Mouse (Mus musculus) cerebral cortex, adult 2 months (tissue): ENCODE results near the gene Hs6st1.

Experiments used
- WGBS: fragments of 180-500 bp; shearing (Covaris S2); methylation state at CpG from one replicate; pipeline ENCODE4 v1.1.7; 2018; 5-methylcytosine and 5-hydroxymethylcytosine counted together

The Hs6st1 gene

GRCm38 (mm10) chr1:36068076-36068475 lies at the start of gene Hs6st1:
Gene Hs6st1, plus strand, starts transcription at chr1:36068400.
- WGBS: under 1% methylated on average over 55 of the region's 55 CpGs

GRCm38 (mm10) chr1:36018617-36019016 lies 49.6 kb upstream of the Hs6st1 start:
- WGBS: 67% methylated on average over 4 of the region's 4 CpGs

- 93% methylated on average over 2 of the region's 2 CpGs for WGBS
These were observed 49.0 kb upstream of the Hs6st1 start for GRCm38 (mm10) chr1:36019161-36019560.

DNA sequence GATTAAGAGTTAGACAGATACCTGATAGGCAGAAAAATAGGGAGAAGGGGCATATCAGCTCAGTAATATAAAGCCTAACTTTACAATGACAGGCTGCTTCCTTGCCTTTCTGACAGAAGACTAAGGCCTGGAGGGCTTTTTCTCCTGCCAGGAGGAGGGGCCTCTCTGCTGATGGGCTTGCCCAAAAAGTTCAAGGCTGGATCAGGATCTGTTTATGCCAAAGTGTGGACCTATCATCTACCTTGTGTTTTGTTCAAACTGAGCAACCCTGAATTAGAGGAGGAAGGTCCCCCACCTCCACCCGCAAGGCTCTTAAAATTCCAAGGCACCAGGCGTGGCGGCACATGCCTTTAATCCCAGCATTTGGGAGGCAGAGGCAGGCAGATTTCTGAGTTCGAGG lies 47.9 kb upstream of the Hs6st1 start:
- 92% methylated on average over 4 of the region's 4 CpGs for WGBS

DNA sequence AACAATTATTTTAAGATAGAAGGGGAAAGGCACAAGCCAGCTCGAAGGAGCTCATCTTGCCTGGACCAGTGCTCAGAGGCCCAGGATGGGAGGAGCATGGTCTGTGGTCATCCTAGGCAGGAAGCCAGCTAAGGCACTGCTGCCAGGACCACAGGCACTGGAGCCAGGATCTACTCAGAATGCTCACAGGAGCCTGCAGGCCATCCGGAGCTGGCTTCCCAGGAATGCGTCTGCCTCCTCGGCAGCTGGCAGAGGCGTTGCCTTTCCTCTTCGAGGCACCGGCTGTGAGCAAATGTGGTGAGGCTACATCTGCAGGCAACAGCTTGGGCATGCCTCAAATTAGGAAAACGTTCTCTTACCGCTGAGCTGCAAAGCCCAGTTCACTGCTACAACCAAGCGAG lies 37.8 kb upstream of the Hs6st1 start:
- 17% methylated on average over 10 of the region's 10 CpGs for WGBS

GRCm38 (mm10) chr1:36038769-36039168 lies 29.4 kb upstream of the Hs6st1 start:
- WGBS: 87% methylated on average over 8 of the region's 8 CpGs

DNA sequence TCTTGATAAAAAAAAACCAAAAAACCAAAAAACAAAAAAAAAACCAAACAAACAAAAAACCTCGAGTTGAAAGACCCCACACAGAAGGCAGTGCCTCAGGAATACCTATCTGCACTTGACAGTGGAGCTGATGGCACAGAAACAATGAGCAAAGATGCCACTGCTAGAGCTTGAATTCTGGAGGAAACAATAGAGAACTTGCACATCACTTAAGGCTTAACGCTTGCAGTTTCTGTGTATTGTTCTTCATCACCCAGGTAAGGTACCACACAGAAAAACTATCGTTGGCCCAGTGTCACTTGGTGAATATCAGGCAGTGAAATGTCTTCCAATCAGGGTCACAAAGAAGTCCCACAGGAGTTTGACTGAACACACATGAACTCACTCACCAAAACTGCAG lies 26.1 kb upstream of the Hs6st1 start:
- WGBS: 80% methylated on average over 3 of the region's 3 CpGs

DNA sequence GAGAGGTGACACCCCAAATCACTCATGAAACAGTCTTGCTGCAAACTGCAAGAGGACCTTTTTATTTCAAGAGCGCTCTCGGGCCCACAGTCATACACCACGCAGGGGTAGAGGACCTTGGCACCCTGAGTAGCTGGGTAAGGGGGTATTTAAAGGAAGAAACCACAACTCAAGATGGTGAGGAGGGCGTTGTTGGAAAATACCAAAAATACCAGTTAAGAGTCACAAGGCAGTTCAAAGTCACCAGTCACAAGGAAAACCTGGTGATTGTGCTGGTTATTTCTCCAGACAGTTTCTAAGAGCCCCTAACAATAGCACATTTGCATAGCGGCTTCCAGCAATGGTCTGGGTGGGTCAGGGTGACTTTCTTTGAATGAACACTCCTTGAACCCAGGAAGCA lies 24.4 kb upstream of the Hs6st1 start:
- WGBS: 96% methylated on average over 5 of the region's 5 CpGs

GRCm38 (mm10) chr1:36044288-36044687 lies 23.9 kb upstream of the Hs6st1 start:
- WGBS: 95% methylated on average over 4 of the region's 4 CpGs

- WGBS: 75% methylated on average over 5 of the region's 5 CpGs
These were observed 15.5 kb upstream of the Hs6st1 start for GRCm38 (mm10) chr1:36052672-36053071.

- 93% methylated on average over 2 of the region's 2 CpGs for WGBS
These were observed 14.6 kb upstream of the Hs6st1 start for GRCm38 (mm10) chr1:36053566-36053965.

GRCm38 (mm10) chr1:36054182-36054966 lies 13.8 kb upstream of the Hs6st1 start:
- 89% methylated on average over 9 of the region's 9 CpGs for WGBS

GRCm38 (mm10) chr1:36054967-36055357 lies 13.2 kb upstream of the Hs6st1 start:
- 94% methylated on average over 7 of the region's 7 CpGs for WGBS

DNA sequence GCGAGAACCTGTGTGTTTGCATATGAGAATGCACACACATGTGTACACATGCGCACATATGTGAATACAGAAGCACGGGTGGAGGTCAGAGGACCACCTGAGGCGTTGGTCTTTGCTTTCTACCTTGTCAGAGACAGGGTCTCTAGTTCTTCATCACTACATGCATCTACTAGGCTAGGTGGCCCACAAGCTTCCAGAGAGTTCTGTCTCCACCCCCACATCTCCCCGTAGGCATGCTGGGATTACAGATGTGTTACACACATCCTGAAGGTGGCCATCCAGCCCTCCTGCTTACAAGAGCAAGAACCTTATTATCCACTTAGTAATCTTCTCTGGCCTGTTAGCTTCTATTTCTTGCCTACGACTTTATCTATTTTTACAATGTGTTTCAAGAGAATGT lies 8.8 kb upstream of the Hs6st1 start:
- whole genome bisulfite sequencing: 95% methylated on average over 6 of the region's 6 CpGs

DNA sequence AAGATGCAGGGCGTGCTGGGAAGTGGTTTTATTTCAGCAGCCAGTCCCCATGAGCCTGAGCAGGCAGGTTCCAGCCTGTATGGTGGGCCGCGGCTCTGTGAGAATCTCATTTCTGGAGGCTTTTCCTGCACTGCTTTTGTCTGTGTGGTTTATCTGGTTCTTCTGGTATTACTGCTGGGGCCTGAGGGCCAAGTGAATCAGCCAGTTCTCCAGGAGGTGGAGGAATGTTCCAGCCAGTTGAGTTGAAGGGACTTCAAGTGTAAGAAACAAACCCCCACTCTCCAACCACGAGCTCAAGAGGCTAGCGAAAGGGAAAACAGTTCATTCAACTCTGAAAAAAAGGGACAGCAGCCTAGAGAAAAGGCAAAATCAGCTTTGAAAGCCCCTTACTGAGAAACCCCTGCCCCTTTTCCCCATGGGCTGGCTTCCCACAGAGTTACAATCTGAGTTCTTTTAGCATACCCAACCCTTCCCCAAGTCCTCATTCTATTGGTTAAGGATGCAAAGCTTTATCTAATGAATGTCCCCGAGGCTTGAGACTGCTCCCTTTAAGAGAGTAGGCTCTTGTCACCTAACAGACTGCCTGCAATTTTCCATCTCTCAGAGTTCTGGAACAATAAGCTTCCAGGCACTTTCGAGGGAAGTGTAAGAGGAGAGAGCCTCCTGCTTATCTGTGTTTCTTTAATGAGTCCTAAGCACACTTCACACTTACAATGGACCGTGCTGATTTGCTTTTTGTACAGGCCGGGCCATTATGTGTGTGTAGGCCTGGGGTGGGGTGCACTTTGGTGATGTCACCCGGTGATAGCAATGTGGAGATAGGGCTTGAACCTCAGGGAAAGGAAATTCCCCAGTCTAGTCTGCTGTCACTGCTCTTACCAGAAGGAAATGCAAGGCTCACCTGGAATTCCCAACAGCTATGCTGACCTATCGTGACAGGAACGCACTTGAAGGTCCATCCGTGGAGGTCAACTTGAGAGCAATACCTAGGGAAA lies 7.9 kb upstream of the Hs6st1 start:
- WGBS: 74% methylated on average over 13 of the region's 13 CpGs

DNA sequence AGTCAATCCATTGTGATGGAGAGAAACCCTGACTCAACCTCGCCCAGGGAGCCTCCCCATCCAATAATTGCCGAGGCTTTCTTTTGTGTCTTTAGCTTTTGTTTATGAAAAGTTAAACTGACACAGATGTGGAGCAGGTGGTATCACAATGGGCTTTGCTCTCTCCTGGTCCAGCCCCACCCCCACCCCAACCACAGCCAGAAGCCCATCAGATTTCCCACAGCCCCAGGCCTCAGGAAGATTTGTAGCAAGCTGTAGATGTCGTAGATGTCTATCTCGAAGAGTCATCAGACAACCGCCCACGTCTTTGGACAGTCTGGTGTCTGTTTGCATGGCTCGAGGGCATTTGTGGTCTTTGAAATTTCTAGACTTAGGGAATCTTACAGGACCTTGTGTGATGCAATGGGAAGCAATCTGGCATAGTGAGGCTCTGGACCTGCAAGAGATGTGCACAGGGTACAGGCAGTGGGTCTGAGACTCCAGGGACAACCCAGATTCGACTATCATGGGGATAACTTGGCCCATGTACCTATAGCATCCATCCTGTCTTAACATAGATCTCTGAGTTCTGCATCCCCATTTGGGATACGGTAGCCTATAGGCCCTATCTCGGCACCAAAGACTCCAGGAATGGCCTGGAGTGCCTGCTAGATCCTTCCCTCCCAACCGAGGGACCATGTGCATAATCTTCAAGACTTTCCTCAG lies 6.8 kb upstream of the Hs6st1 start:
- WGBS: 89% methylated on average over 11 of the region's 11 CpGs

DNA sequence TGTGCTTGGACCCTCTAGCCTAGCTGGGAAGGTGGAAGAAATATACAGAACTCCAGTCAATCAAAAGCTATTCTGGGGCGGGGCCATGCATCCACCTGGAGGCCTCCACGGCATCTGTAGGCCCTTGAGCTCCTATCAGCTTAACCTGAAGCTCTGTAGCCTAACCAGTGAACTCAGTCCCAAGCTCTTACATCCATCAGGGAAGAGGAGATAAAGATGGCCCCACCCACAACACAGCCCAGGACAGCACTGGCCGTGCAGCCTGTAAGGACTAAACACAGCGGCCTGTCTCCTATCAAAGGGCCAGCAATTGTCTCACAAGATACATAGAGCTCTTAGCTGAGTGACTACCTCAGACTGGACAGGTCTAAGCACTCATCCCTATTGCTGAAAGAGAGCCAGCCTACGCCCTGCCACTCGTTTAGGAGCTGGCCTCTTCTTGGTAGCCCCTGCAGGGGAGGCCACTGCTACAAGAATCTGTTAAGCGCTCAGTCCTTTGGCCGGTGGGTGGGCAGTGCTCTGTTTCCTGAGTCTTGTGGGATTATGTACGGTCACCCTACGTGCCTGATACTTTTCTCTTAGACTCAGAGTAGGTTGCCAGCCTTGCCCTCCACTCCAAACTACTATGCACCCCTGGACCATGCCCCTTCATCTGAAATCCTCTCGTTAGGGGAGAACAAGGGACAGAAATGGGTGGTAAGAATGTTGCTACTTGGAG lies 6.0 kb upstream of the Hs6st1 start:
- WGBS: 95% methylated on average over 11 of the region's 11 CpGs

- 86% methylated on average over 9 of the region's 9 CpGs for WGBS
These were observed 5.2 kb upstream of the Hs6st1 start for GRCm38 (mm10) chr1:36062826-36063640.

- WGBS: 96% methylated on average over 2 of the region's 2 CpGs
These were observed 4.6 kb upstream of the Hs6st1 start for GRCm38 (mm10) chr1:36063641-36063955.

DNA sequence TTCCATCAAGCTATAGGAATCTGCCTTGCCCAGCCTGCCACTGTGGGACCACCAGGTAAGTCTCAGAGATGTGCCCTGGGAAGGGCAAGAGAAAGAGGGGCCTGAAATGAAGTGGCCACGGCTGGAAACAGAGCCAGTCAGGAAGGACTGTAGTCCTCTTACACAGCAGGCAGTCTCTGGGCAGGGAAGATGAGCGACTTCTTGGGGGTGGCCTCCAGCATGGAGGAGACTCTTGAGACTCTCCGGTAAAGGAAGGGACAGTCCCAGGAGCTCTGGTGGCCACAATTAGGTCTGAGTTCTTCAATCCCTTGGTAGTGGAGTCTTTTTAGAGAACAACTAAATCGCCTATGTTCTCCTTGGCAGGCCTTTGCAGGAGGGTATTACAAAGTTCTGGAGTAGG lies 4.0 kb upstream of the Hs6st1 start:
- 61% methylated on average over 4 of the region's 4 CpGs for WGBS
